Mouse (Mus musculus) limb, embryonic 10.5 days (tissue): ENCODE results near the gene Cdc6. TPM values are rescaled to one million over a fixed set of nuclear protein-coding genes. Genes with fewer than 3 reads are reported as not detected.

Source experiments
- DNase-seq: peaks from one replicate; pipeline ENCODE4 v3.0.0-alpha.2; 2017; ENCODE audit warnings: low spot score
- H3K27ac ChIP-seq: fragments of 300-500 bp; sonication (generic); 2 replicates; pipeline ENCODE4 v1.5.1; 2016; ENCODE audit warnings: mild to moderate bottlenecking
- H3K27me3 ChIP-seq: fragments of 300-500 bp; sonication (generic); 2 replicates; pipeline ENCODE4 v1.6.1; 2016; ENCODE audit warnings: low read depth, mild to moderate bottlenecking; ENCODE audit not compliant: poor library complexity, severe bottlenecking
- H3K36me3 ChIP-seq: fragments of 300-500 bp; sonication (generic); 2 replicates; pipeline ENCODE4 v1.6.1; 2016; ENCODE audit warnings: mild to moderate bottlenecking, moderate library complexity
- H3K4me1 ChIP-seq: fragments of 300-500 bp; sonication (generic); 2 replicates; pipeline ENCODE4 v1.6.1; 2016
- H3K4me3 ChIP-seq: fragments of 300-500 bp; sonication (generic); 2 replicates; pipeline ENCODE4 v1.5.1; 2016; ENCODE audit warnings: mild to moderate bottlenecking, moderate library complexity
- H3K9me3 ChIP-seq: fragments of 300-500 bp; sonication (generic); replicated peaks from 2 replicates; pipeline ENCODE4 v1.6.1; 2016; ENCODE audit warnings: mild to moderate bottlenecking
- WGBS: fragments of 180-500 bp; shearing (Covaris S2); methylation state at CpG from one replicate; pipeline ENCODE4 v1.1.7; 2016; 5-methylcytosine and 5-hydroxymethylcytosine counted together
- polyA plus RNA-seq: library from polyadenylated mRNA; unstranded; fragments of >200 nt; fragmentation: Nextera tagmentation; extraction: Ambion mirVana; gene quantifications from 2 replicates; pipeline ENCODE4 v1.2.1, GENCODE M21; 2016

The Cdc6 gene
- polyA plus RNA-seq, 1 experiment from 2014 or later, result 69.9 TPM

GRCm38 (mm10) chr11:98937914-98938694 is 30.5 kb downstream of the Cdc6 start:
- H3K9me3 ChIP-seq, result no peaks in the 10 kb centered on the region
- H3K4me3 ChIP-seq, result peak overlapping the region; percentile 78
- WGBS, result under 1% methylated on average over 39 of the region's 39 CpGs
- H3K27me3 ChIP-seq, result no peaks in the 10 kb centered on the region
- H3K4me1 ChIP-seq, result peaks cover 98% of the 10 kb centered on the region
- H3K27ac ChIP-seq, result peak overlapping the region; percentile 95
- DNase-seq, result peak; percentile 76
- H3K36me3 ChIP-seq, result peaks cover 14% of the 10 kb centered on the region

GRCm38 (mm10) chr11:98938701-98939083 is 31.1 kb downstream of the Cdc6 start:
- peak overlapping the region; percentile 78 for H3K4me3 ChIP-seq
- no peaks in the 10 kb centered on the region for H3K9me3 ChIP-seq
- 42% methylated on average over 7 of the region's 7 CpGs for WGBS
- H3K27me3 ChIP-seq, result no peaks in the 10 kb centered on the region
- peaks cover 14% of the 10 kb centered on the region for H3K36me3 ChIP-seq
- H3K27ac ChIP-seq, result peak overlapping the region; percentile 95
- DNase-seq, result peak; percentile 31
- peaks cover 98% of the 10 kb centered on the region for H3K4me1 ChIP-seq

DNA sequence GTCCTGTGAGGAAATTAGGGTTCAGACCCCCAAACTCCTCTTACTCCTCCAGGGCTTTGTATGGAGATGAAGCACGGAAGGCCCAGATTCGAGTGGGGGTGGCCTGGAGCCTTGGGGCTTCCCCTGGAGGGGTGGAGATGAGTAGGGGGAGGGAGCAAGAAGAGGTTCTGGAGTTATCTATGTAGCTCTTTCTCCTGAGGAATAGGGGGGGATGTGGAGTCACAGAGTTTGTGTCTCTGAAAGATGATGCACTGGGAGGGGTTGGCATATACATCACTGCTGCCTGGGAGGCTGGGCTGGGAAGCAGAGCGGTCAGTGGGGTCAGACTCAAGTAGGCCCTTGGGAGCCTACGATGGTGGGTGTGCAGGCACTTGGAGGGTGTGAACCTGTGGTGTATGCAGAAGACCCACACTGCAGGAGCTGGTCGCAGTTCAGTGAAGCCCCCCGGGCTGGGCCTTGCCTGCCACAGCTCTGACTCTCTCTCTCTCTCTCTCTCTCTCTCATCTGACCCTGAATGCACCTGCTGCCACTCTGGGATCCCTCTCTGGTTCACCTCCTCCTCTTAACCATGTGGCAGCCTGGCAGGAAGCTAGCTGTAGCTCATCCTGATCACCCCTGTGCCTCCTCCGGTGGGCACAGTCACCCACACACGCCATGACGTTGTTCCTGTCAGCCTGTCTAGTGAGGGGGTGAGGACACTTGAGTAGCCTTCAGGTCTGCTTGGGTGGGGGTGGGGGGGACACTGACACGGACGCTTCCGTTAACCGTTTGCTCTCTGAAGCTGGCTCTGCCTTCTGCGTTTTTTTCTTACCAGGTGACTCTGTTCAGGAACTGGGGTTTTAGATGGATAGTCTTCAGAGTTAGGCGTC is 31.7 kb downstream of the Cdc6 start:
- WGBS, result 51% methylated on average over 15 of the region's 15 CpGs
- H3K9me3 ChIP-seq, result no peaks in the 10 kb centered on the region
- H3K27ac ChIP-seq, result peak overlapping the region; percentile 95
- H3K27me3 ChIP-seq, result no peaks in the 10 kb centered on the region
- H3K36me3 ChIP-seq, result peaks cover 14% of the 10 kb centered on the region
- H3K4me1 ChIP-seq, result peaks cover 100% of the 10 kb centered on the region
- no peak for DNase-seq
- peak overlapping the region; percentile 78 for H3K4me3 ChIP-seq

- WGBS, result 52% methylated on average over 11 of the region's 11 CpGs
- peak; percentile 34 for DNase-seq
- peak overlapping the region; percentile 78 for H3K4me3 ChIP-seq
- no peaks in the 10 kb centered on the region for H3K27me3 ChIP-seq
- H3K36me3 ChIP-seq, result peaks cover 12% of the 10 kb centered on the region
- no peaks in the 10 kb centered on the region for H3K9me3 ChIP-seq
- H3K27ac ChIP-seq, result peak overlapping the region; percentile 95
- H3K4me1 ChIP-seq, result peaks cover 100% of the 10 kb centered on the region
Measured at GRCm38 (mm10) chr11:98939953-98940641, 32.5 kb downstream of the Cdc6 start.

DNA sequence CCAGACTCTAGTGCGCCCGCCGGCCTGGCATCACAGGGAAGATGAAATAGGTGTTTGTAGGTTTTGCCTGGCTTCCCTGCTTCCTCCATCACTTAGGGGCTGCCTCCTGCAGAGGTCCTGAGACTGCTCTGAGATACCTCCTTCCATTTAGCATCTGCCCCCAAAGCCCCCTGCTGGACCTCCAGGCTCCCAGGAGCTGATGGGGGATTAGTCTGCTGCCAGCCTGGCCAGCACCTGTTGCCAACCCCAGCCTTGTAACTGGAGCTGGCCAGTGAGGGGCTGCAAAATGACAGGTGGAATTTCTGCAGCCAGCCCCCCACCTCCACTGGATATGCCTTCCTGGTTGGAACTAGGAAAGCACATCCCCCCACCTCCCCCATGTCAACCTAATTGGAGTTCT is 33.2 kb downstream of the Cdc6 start:
- Histone ChIP-seq H3K27me3 (no peaks in the 10 kb centered on the region), H3K4me3 (peak overlapping the region; percentile 78)
- DNase-seq, result peak; percentile 51

DNA sequence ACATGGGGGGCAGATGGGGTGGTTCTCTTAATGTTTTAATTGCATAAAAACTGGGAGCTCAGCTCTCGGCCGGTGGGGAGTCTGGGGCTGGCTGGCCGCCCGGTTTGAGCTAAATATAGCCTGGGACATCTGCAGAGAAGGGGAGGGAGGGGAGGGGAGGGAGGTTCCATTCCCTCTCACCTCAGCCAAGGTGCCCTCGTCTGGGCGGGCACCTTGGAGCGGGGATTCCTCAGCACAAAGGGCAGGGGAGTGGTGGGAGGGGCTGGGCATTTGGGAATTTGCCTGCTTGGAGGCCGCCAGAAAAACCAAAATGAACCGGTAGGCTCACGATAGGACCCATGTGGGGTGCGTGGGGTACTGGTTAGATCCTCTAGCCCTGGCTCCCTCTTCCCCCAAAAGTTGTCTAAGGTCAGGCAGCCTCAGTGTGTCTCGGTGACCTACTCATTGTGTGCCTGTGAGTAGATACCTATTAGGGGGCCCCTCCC is 33.8 kb downstream of the Cdc6 start:
- Histone ChIP-seq H3K27ac (peak overlapping the region; percentile 95), H3K27me3 (no peaks in the 10 kb centered on the region), H3K36me3 (peaks cover 16% of the 10 kb centered on the region), H3K9me3 (no peaks in the 10 kb centered on the region), H3K4me1 (peaks cover 99% of the 10 kb centered on the region), H3K4me3 (peak overlapping the region; percentile 78)
- DNase-seq, result peak; percentile 51
- 5% methylated on average over 12 of the region's 12 CpGs for WGBS

More for the DNA sequence above, 33.2 kb downstream of the Cdc6 start:
- peaks cover 100% of the 10 kb centered on the region for H3K4me1 ChIP-seq
- H3K27ac ChIP-seq, result peak overlapping the region; percentile 95
- 39% methylated on average over 3 of the region's 3 CpGs for whole genome bisulfite sequencing
- H3K36me3 ChIP-seq, result peaks cover 12% of the 10 kb centered on the region
- no peaks in the 10 kb centered on the region for H3K9me3 ChIP-seq

- peak; percentile 92 for DNase-seq
- Histone ChIP-seq H3K4me3 (peak overlapping the region; percentile 78), H3K27ac (peak overlapping the region; percentile 95), H3K27me3 (no peaks in the 10 kb centered on the region), H3K36me3 (peaks cover 19% of the 10 kb centered on the region), H3K4me1 (peaks cover 95% of the 10 kb centered on the region), H3K9me3 (no peaks in the 10 kb centered on the region)
- 4% methylated on average over 15 of the region's 15 CpGs for WGBS
Measured at GRCm38 (mm10) chr11:98941826-98942550, 34.4 kb downstream of the Cdc6 start.

GRCm38 (mm10) chr11:98942555-98942922 is 34.9 kb downstream of the Cdc6 start:
- H3K36me3 ChIP-seq, result peaks cover 24% of the 10 kb centered on the region
- H3K27me3 ChIP-seq, result no peaks in the 10 kb centered on the region
- 62% methylated on average over 3 of the region's 3 CpGs for WGBS
- no peak for DNase-seq
- H3K27ac ChIP-seq, result peak overlapping the region; percentile 95
- H3K4me3 ChIP-seq, result peak overlapping the region; percentile 78
- no peaks in the 10 kb centered on the region for H3K9me3 ChIP-seq
- peaks cover 95% of the 10 kb centered on the region for H3K4me1 ChIP-seq

DNA sequence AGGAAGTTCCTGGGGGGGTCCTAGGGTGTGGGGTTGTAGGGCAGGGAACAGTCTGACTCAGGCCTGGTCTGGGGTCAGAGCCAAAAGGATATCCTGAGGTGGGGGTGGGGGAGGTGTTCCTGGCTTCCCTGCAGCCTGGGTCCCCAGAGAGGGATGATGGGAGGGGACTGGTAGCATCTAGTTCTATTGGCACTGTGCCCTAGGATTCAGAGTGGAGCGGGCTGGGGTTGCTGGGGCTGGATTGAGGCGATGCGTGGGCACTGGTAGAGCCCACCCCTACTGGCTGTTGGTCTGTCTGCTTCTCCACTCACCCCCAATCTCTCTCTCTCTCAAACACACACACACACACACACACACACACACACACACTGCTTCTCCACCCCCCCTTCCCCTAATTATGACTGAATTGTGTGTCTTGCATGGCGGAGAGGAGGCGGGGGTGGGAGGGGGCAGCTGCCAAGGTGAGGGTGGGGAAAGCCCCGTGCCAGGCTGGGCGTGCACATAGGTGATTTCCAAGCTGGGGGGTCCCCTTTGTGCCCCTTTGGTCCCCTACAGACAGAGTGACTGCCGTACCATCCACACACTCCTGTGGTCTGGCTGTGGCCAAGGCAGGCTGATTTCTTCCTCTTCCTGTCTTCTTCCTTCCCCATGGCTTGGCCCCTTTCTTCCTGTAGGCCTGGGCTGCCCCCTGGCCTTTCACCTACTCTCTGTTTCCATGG is 35.5 kb downstream of the Cdc6 start:
- H3K4me1 ChIP-seq, result peaks cover 91% of the 10 kb centered on the region
- WGBS, result 84% methylated on average over 8 of the region's 8 CpGs
- peak overlapping the region; percentile 95 for H3K27ac ChIP-seq
- DNase-seq, result peak; percentile 36
- no peaks in the 10 kb centered on the region for H3K27me3 ChIP-seq
- H3K36me3 ChIP-seq, result peaks cover 29% of the 10 kb centered on the region
- no peaks in the 10 kb centered on the region for H3K9me3 ChIP-seq
- H3K4me3 ChIP-seq, result peak overlapping the region; percentile 78

- peak overlapping the region; percentile 78 for H3K4me3 ChIP-seq
- H3K27ac ChIP-seq, result peak overlapping the region; percentile 95
- 34% methylated on average over 14 of the region's 14 CpGs for WGBS
- no peaks in the 10 kb centered on the region for H3K27me3 ChIP-seq
- no peak for DNase-seq
- H3K4me1 ChIP-seq, result peaks cover 83% of the 10 kb centered on the region
- H3K36me3 ChIP-seq, result peaks cover 34% of the 10 kb centered on the region
- H3K9me3 ChIP-seq, result no peaks in the 10 kb centered on the region
Measured at GRCm38 (mm10) chr11:98943741-98944461, 36.3 kb downstream of the Cdc6 start.

- Histone ChIP-seq H3K4me1 (peaks cover 82% of the 10 kb centered on the region), H3K27ac (peak overlapping the region; percentile 95), H3K9me3 (no peaks in the 10 kb centered on the region), H3K27me3 (no peaks in the 10 kb centered on the region), H3K4me3 (no peak overlapping the region), H3K36me3 (peaks cover 43% of the 10 kb centered on the region)
- 31% methylated on average over 11 of the region's 11 CpGs for WGBS
- no peak for DNase-seq
Measured at GRCm38 (mm10) chr11:98944897-98945604, 37.5 kb downstream of the Cdc6 start.
